Mouse (Mus musculus) G1E (cell line): ENCODE data around the gene Usp15. TPM values are rescaled to one million over a fixed set of nuclear protein-coding genes. Genes with fewer than 3 reads are reported as not detected.

ENCODE experiments used
- ATAC-seq: 2 replicates; pipeline ENCODE4 v1.8.0; 2016; ENCODE audit warnings: mild to moderate bottlenecking; ENCODE audit not compliant: insufficient number of reproducible peaks, poor library complexity, low FRiP score, severe bottlenecking; ENCODE audit errors: extremely low read depth
- DNase-seq: peaks from one replicate; pipeline ENCODE4 v3.0.0; 2012; ENCODE audit warnings: low spot score
- H3K27me3 ChIP-seq: 2 replicates; pipeline ENCODE4 v1.6.1; 2012; ENCODE audit warnings: mild to moderate bottlenecking, low read length, inconsistent platforms; ENCODE audit not compliant: insufficient read depth
- H3K36me3 ChIP-seq: replicated peaks from 2 replicates; pipeline ENCODE3; 2012; ENCODE audit warnings: mild to moderate bottlenecking, inconsistent platforms
- H3K4me1 ChIP-seq: 2 replicates; pipeline ENCODE4 v1.6.1; 2012; ENCODE audit warnings: low read depth, low read length, inconsistent platforms, mixed read lengths; ENCODE audit not compliant: insufficient read depth
- H3K4me3 ChIP-seq: 2 replicates; pipeline ENCODE4 v1.5.1; 2012; ENCODE audit warnings: low read depth, mild to moderate bottlenecking, inconsistent platforms, low read length, moderate library complexity, mixed read lengths
- H3K9me3 ChIP-seq: replicated peaks from 2 replicates; pipeline ENCODE4 v1.6.1; 2012; ENCODE audit warnings: inconsistent platforms
- CTCF ChIP-seq: IDR thresholded peaks from 2 replicates; pipeline ENCODE4 v1.5.1; 2012; ENCODE audit warnings: low read depth, low read length, inconsistent platforms, mixed read lengths
- GATA1 ChIP-seq: IDR thresholded peaks from 2 replicates; pipeline ENCODE4 v1.6.1; 2012; ENCODE audit warnings: borderline replicate concordance, low read length, inconsistent platforms, mixed read lengths
- GATA2 ChIP-seq: IDR thresholded peaks from 2 replicates; pipeline ENCODE4 v1.6.1; 2012; ENCODE audit warnings: low read depth, low read length, inconsistent platforms, borderline replicate concordance
- POLR2AphosphoS5 ChIP-seq: IDR thresholded peaks from 2 replicates; pipeline ENCODE4 v1.6.1; 2012; ENCODE audit warnings: low read depth, low read length, inconsistent platforms; ENCODE audit not compliant: insufficient replicate concordance
- TAL1 ChIP-seq: conservative IDR thresholded peaks from 2 replicates; pipeline ENCODE4 v1.6.1; 2012; ENCODE audit warnings: low read depth, low read length, inconsistent platforms, mixed read lengths
- polyA plus RNA-seq: library from polyadenylated mRNA; stranded (reverse); fragments of >175 nt; gene quantifications from 2 replicates; pipeline ENCODE4 v1.2.3, GENCODE M21; 2012
- total RNA-seq, 2 experiments: library from RNA; stranded (forward) in 1 of 2; stranded (reverse) in 1 of 2; fragments of 200-1000 nt in 1 of 2; fragments of >200 nt in 1 of 2; fragmentation: Nextera tagmentation in 1 of 2; gene quantifications; 2 replicates each; pipeline ENCODE4 v1.2.3; 2014 to 2017

Gene Usp15
- total and polyA plus RNA-seq, 3 experiments: 21.7 to 160 (median 155) TPM

DNA sequence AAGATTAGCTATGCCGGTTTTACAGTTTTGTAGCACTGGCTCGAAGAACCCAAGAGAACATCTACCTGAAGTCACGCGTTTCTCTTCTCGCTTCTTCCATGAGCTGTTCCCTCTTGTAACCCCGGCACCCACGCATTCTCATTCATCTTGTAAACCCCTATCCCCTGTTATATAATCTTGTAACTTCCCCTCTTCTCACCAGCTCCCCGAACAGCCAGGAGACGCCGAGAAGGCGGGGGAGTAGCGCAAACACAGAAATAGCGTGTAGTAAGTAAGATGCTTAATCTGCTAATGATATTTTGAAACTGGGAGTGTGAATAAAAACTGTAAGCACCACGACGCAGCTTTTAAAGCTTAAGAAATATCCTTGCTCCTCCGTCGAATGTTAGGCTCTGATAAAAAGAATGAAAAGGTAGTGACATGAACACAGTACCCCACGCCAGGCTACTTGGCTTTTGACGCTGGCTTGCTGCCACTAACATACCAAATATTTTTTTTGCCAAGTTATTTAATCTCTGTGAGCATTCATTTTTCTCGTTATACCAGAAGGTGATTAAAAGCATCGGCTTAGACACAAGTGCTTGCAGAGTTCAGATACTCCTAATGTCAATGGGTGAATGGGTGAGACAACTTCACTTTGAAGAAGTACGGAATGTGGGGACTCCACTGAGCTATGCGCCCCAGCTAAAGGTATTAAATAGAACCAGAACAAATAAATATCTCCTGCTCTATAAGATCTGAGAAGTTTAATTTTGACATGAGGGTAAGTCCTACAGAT, 5.4 kb upstream of the Usp15 start:
- H3K36me3 ChIP-seq: no peaks in the 10 kb centered on the region
- DNase-seq (no peak), ATAC-seq (no peak)
- H3K9me3 ChIP-seq: no peaks in the 10 kb centered on the region
- TF ChIP-seq GATA2: no peak
- no peak for TF ChIP-seq POLR2AphosphoS5
- TF ChIP-seq CTCF: no peak
- no peak for TF ChIP-seq TAL1
- TF ChIP-seq GATA1: no peak
- no peak overlapping the region for H3K4me3 ChIP-seq
- peaks cover 18% of the 10 kb centered on the region for H3K4me1 ChIP-seq
- H3K27me3 ChIP-seq: peaks cover 3% of the 10 kb centered on the region; the same call in 1 of the 2 replicates

DNA sequence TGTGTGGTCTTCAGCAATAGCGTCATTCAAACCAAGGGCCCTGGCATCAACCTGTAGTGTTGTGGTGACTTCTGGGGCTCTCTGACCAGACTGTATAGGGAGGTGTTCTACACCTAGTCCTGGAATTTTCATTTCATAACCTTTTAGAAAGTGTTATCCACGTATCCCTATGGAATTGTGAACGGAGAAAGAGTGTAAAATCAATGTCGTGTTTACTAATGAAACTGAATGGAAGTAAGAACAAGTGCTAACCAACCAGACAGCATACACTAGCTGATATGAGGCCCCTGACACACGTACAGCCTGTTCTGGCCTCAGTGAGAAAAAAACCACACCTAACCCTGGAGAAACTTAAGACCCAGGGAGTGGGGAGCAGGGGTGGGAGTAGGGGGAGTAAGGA, 4.6 kb upstream of the Usp15 start:
- Histone ChIP-seq H3K27me3 (peaks cover 3% of the 10 kb centered on the region; the same call in 1 of the 2 replicates), H3K4me3 (no peak overlapping the region), H3K9me3 (no peaks in the 10 kb centered on the region), H3K36me3 (no peaks in the 10 kb centered on the region), H3K4me1 (peaks cover 20% of the 10 kb centered on the region)
- no peak for DNase-seq
- TF ChIP-seq POLR2AphosphoS5 (no peak), GATA2 (no peak), GATA1 (no peak), CTCF (no peak), TAL1 (no peak)
- no peak for ATAC-seq

DNA sequence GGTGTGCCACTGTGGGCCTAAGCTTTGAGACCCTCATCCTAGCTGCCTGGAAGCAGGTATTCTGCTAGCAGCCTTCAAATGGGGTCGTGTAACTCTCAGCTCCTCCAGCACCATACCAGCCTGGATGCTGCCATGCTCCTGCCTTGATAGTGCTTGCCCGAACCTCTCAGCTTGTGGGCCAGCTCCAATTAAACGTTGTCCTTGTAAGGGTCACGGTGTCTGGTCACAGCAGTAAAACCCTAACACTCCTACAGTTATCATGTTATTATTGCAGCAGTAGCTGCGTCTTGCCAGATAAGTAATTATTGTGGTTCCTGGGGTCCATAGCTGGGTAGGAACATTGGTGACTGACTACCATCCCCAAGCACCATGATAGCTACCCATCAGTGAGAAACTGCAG, 4.2 kb upstream of the Usp15 start:
- no peak overlapping the region for H3K4me3 ChIP-seq
- TF ChIP-seq TAL1 (no peak), POLR2AphosphoS5 (no peak)

DNA sequence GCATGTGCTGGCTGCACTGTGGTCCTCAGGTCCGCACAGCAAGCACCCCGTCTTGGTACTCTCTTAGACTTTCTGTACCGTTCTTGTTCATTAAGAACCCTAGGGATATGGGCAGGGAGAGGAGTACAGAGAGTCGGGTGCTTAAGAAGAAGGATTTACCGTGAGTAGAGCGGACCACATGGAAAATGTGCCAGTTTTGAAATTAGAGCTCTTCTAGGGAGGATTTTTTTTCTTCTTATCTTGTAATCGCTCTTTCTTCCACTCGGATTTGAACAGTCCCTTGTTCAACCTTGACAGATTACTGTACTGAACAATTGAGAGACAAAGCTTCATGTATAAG, 3.5 kb upstream of the Usp15 start:
- no peaks in the 10 kb centered on the region for H3K36me3 ChIP-seq
- no peak for ATAC-seq
- no peaks in the 10 kb centered on the region for H3K9me3 ChIP-seq
- peaks cover 24% of the 10 kb centered on the region for H3K4me1 ChIP-seq
- TF ChIP-seq CTCF: no peak
- TF ChIP-seq TAL1: no peak
- TF ChIP-seq POLR2AphosphoS5: no peak
- TF ChIP-seq GATA2: no peak
- no peak for TF ChIP-seq GATA1
- no peak overlapping the region for H3K4me3 ChIP-seq
- H3K27me3 ChIP-seq: peaks cover 3% of the 10 kb centered on the region; the same call in 1 of the 2 replicates
- no peak for DNase-seq

More for the DNA sequence above, 4.2 kb upstream of the Usp15 start:
- ATAC-seq: no peak
- no peaks in the 10 kb centered on the region for H3K9me3 ChIP-seq
- peaks cover 3% of the 10 kb centered on the region; the same call in 1 of the 2 replicates for H3K27me3 ChIP-seq
- H3K36me3 ChIP-seq: no peaks in the 10 kb centered on the region
- H3K4me1 ChIP-seq: peaks cover 20% of the 10 kb centered on the region
- DNase-seq: no peak

DNA sequence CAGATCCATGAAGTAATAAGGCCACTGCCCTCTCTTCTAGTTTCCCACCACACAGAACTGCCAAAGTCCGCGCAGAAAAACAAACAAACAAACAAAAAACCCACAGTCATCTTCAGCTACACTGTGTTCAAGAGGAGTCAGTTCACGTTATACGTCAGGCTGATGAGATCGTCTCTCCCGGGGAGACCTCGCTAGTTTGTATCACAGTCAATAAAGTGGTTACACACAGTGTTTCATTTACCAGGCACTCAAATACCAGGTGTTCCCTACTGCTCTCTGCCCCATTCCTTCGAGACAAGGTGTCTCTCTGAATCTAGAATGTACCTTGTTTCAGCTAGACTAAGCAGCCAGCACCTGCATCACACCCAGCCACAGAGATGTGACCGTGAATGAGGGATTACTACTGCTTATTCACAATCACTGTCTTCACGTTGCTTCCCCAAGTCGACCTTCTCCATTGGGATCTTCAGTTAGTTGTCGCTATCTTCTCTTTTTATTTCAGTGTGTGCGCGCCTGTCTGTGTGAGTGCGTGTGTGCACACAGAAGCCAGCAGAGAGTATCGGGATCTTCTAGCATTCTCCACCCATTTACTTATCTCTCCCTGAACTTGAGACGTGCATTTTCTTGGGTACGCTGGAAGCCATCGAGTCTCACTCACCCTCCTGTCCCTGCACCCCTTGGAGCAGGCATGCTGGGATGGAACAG, 3.0 kb upstream of the Usp15 start:
- DNase-seq (no peak), ATAC-seq (no peak)
- H3K27me3 ChIP-seq: peaks cover 3% of the 10 kb centered on the region; the same call in 1 of the 2 replicates
- H3K36me3 ChIP-seq: no peaks in the 10 kb centered on the region
- H3K4me1 ChIP-seq: peaks cover 27% of the 10 kb centered on the region
- H3K9me3 ChIP-seq: no peaks in the 10 kb centered on the region
- no peak overlapping the region for H3K4me3 ChIP-seq
- TF ChIP-seq GATA1 (no peak), TAL1 (no peak), CTCF (no peak), GATA2 (no peak), POLR2AphosphoS5 (no peak)

DNA sequence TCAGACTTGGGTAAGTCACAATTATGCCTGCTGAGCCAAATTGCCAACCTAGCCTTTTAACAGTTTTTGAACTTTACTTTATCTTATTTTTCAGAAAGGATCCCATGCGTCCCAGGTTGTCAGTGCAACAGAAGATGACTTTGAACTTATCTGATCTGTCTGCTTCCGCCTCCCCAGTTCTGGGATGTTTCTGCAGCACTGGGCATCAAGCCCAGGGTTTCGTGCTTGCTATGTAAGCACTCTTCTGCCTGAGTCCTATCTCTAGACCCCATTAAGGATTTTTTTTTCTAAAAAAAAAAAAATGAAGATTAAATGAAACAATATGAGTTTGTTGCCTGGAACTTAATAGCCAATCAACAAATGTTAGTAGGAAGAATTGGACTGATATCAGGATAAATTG, 2.3 kb upstream of the Usp15 start:
- H3K9me3 ChIP-seq: no peaks in the 10 kb centered on the region
- H3K36me3 ChIP-seq: no peaks in the 10 kb centered on the region
- ATAC-seq (no peak), DNase-seq (no peak)
- no peak for TF ChIP-seq TAL1
- TF ChIP-seq POLR2AphosphoS5: no peak
- TF ChIP-seq GATA1: no peak
- no peak for TF ChIP-seq GATA2
- no peak for TF ChIP-seq CTCF
- no peak overlapping the region for H3K4me3 ChIP-seq
- H3K4me1 ChIP-seq: peaks cover 32% of the 10 kb centered on the region
- H3K27me3 ChIP-seq: peaks cover 3% of the 10 kb centered on the region; the same call in 1 of the 2 replicates
